Mouse (Mus musculus) kidney, adult 2 months (tissue): ENCODE results near the gene Get4.

Source experiments
- CTCF ChIP-seq: fragments of 200-500 bp; conservative IDR thresholded peaks from 2 replicates; pipeline ENCODE4 v1.5.1; 2011; ENCODE audit warnings: low read depth, mild to moderate bottlenecking, control low read depth, low read length, moderate library complexity, mixed read lengths; ENCODE audit not compliant: insufficient read depth, insufficient read length
- POLR2A ChIP-seq: fragments of 200-500 bp; IDR thresholded peaks from one replicate; pipeline ENCODE4 v1.6.1; 2011; ENCODE audit warnings: low read depth, low read length, control low read depth

DNA sequence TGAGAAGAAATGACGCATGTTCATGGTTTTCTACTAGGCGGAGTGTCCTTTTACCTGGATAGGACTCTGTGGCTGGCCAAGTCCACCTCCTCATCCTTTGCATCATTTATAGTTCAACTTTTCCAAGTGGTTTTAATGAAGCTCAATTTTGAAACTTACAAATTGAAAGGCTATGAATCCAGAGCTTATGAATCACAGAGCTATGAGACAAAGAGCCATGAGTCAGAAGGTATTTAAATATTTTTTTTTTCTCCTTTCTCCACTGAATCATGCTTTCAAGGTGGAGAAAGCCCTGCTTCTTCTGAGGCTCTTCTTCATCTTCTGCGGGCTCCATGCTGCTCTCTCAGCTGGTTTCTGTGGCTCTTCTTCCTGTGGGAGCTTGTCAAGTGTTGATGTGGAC, 22.4 kb upstream of the Get4 start:
- TF ChIP-seq CTCF (no peak), POLR2A (no peak)
